Mouse (Mus musculus) CD4-positive, CD25-positive, alpha-beta regulatory T cell, adult 4 months (primary cell): ENCODE data around the gene 1700037H04Rik. TPM values are rescaled to one million over a fixed set of nuclear protein-coding genes. Genes with fewer than 3 reads are reported as not detected.
A peak's percentile ranks its signal among the peaks of the same experiment; 100 is the strongest.

ENCODE experiments used
- ATAC-seq: one replicate; pipeline ENCODE4 v1.8.0; 2017
- polyA plus RNA-seq, 2 experiments: library from polyadenylated mRNA; unstranded; fragments of 100-300 nt; shearing (Covaris generic); gene quantifications; one replicate each; pipeline ENCODE4 v1.2.1; 2017

1700037H04Rik gene
- 10 to 100 TPM; 37.5 to 50.3 TPM for polyA plus RNA-seq

DNA sequence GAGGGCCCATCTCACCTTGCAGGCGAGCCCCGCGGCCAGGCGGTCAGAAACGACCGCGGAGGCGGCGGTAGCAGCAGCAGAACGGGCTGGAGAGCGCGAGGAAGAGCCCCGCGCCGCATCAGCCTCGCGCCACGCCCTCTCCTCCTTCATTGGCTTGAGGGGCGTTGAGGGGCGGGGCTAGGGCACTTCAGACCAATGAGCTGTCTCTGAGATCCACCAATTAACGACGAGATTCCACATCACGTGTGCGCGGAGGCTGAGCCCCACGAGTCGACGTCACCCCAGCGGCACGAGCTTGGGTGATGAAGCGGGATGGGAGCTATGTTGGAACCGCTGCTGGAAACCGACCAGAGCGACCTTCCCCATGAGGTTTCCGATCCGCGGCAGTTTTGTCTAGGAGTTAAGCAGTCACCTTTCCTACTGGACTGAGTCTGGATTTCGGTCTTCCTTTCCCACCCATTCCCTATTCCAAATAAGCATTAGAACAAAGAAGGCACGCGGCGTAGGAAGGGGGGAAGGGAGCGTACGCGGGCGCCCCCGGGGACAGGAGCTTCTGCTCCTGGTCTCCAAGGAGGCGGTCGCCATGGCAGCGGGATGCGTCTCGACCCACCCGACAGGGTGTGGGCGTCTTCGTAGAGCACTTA is at the start of gene 1700037H04Rik:
TSS of gene 1700037H04Rik (minus strand) at position 144 of the 644 bp plus-strand sequence.
- peak; percentile 98 for ATAC-seq

DNA sequence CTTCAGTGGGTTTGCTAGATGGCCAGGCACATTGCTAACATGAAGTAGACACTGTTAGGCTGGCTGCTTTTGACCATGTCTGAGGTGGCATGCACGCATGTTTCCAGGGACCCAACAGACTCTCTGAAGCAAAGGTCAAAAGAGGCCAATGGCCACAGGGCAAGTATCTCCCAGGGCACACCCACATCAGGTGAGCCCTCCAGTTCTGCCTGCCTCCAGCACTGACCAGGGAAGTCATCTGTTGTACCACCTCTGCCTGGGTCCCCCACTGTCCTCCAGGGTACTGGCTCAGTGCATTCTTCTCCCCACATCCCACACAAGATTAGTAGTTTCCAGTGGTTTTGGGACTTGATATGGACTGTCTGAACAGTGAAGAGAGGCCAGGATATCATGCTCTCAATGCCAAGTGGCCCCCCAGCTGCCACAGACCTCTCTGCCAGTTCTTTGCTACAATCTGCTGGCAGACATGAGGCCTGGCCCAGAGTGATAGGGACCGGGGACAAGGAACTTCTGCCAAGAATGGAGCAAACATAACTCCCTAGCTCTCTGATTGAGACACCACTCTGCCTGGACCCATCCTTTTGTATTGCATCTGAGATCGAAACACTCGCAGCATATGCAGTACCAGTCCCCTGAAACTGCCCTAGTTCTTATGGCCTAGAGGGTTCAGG is 49.4 kb upstream of the 1700037H04Rik start:
- ATAC-seq, result no peak

DNA sequence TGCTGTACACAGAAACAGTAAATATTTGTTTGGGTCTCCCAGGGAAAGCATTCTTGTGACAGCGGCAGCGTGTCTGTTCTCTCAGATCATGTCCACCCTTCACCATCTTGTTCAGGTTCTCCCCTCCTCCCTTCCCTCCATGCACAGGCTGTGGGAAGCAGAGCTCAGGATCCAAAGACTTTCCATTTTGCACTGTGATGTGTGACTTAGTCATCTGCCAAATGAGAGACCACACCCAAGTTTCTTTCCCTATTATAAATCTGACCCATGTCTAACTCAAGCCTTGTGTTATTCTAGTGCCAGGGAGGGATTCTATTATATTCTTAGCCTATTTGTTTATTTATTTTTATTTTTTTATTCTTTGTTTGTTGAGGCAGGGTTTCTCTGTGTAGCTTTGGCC is 48.5 kb upstream of the 1700037H04Rik start:
- ATAC-seq, result no peak

DNA sequence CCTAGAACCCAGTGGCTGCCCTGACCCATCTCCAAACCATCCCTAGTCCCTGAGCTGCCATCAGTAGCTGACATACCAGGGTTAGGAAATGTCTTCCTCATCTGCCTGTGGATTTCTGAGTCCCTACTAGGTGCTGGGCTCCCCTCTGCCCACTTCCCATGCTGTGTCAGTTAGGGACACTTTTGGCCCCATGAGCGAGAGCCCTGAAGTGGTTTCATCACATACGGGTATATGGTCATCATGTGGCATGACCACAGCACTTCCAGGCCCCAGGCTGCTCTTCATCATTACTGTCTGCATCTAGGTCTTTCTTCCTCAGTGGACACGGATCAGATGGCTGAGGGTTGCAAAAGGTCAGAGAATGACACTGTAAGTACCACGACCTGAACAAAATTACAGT is 46.9 kb upstream of the 1700037H04Rik start, which contains the start of gene Ap5s1:
TSS of gene Ap5s1 (plus strand) at position 301 of the 400 bp plus-strand sequence.
- ATAC-seq, result no peak

DNA sequence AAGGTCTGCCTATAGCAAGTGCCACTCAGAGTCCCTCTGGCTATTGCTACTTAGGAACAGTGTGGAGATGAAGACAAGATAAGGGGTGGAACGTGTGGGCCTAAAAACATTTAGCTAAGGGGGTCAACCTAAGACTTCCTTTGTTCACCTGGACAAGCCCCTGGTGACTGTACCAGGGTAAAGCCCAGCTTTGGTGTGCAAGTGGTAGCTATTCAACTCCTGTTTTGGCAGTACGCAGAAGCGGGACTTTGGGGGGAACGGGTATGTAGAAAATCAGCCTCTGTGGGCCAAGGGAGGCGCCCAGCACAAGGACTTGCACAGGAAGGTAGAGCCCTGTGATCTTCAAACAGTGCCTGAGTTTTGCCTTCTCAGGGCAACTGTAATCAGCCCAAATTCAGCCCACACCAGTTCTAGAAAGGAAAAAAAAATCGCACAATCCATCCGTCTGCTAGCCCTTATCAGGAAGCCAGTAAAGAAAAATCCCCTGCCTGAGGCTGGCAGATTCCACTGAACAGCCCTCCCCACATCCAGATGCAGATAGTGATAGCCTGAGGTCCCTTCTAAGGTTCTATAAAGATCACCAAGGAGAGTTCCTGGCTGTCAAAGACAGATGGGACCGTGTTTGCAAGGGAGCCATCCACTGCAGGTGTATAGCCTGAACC is 45.8 kb upstream of the 1700037H04Rik start:
- ATAC-seq, result no peak

DNA sequence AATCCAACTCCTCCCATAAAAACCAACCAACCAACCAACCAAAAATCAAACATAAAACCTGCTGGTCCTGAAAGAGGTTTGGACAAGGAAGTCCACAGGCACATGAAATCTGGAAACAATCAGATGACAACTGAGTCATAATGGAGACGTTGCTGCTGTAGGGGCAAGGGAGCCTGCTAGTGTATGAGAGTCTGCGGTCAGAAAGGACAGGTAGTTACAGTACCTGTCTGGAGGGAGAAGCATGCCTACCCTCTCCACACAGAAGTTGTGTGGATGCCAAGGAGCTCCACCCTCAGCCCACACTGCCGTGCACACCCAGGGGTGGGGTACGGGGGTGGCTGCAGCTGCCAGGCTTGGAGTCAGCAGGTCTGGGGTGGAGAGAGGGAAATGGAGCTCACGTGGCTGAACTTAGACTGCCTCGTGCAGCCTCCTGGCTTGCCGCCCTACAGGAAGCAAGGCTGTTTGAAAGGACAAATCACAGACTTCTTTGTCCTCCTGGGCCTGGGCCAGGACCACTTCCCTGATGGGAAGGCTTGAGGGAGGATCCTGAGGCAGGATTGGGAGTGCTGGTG is 44.6 kb upstream of the 1700037H04Rik start:
- ATAC-seq, result peak; percentile 39

DNA sequence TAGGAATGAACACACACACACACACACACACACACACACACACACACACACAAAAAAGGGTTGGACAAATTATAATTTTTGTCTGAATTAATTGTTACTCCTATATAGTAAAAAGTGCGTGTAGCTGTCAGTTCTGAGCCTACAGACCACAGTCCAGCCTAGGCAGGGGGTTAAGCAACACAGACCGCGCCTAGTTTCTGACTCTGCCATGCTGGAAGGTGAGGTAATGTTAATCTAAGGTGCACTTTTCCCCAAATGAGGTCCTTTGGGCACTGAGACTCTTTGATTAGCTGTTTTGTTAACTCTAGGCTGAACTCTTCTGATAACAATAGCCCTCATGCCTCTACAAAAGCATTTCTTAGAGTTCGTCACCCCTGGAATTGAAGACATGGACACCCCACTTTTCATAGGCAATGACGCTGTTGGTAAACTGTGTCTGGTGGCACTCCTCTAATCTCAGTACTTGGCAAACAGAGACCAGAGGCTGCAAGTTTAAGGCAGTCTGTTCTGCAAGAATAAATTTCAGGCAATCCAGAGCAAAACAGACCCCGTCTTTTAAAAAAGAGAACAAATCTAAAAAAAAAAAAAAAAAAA is 44.0 kb upstream of the 1700037H04Rik start:
- ATAC-seq, result no peak

DNA sequence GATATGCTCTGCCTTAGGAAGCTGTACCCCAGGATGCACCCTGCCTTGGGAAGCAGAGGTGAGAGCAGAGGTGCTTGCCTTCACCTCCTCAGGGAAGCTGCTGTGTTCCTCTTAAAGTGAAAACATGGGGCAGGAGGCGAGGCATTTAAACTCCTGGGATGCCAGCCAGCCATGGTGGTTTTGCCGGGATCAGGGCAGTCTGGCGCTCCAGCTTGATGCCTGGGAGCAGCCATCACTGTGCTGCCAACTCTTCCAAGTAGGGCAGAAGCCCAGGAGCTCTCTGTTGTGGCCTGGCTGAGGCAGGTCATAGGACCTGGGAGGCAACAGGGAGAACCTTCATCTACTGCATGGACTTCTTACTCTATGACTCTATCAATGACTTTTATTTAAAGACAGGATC is 41.4 kb upstream of the 1700037H04Rik start:
- ATAC-seq, result no peak

DNA sequence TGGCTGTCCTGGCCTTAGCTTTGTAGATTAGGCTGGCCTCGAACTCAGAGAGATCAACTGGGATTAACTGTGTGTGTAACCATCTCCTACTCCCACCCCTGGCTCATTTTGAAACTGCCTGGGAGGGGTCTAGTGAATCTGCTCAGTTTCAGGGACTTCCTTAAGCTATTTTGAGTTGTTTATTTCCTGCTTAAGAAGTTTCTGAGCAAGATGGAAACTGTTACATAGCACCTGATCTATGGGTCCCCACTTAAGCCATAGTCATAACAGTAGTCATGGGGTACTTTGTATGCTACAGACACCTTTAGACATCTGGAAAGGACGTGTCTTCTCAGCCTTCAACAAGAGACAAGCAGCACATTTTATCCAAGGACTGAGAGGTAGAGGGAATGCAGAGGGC is 40.8 kb upstream of the 1700037H04Rik start:
- ATAC-seq, result no peak

DNA sequence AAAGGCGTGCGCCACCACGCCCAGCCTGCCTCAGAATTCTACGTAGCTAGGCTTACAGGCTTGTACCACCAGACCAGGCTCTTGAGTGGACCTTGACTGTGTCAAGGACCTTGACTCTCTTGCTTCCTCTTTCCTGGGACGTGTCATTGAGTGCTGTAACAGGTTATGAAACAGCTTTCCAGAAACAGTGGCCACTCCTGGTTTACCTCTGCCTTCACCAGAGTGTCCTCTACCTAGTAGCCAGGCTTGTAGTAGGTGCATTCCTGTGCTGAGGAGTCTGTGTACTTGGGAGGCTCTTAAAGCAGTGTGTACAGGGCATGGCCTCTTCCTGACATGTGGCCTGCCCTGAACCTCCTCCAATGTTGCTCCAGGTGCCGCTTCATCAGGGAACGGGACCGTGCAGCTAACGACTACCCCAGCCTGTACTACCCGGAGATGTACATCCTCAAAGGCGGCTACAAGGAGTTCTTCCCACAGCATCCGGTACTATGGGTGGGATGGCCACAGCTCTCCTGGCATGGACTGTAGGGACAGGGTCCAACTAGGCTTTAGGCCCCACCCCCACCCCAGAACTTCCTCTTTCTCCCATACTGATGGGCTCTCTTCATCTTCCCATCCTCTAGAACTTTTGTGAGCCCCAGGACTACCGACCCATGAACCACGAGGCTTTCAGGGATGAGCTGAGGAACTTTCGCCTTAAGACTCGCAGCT is 36.9 kb upstream of the 1700037H04Rik start:
- ATAC-seq, result no peak

DNA sequence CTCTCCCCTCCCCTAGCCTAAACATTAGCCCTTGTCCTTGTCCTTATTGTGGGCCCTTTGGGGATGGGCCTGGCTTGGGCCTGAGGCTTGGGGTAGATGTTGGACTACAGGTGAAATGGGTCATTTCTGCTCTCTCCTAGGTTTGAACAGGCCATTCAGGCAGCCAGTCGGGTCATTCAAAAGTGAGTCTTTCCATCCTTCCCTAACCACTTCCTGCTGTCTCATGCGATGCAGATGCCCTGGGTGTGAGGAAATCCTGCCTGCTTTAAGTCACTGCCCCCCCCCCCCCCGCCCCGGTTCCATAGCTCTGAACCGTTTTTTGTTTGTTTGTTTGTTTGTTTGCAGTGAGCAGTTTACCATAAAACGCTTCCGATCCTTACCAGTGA is 31.1 kb upstream of the 1700037H04Rik start:
- peak; percentile 30 for ATAC-seq

DNA sequence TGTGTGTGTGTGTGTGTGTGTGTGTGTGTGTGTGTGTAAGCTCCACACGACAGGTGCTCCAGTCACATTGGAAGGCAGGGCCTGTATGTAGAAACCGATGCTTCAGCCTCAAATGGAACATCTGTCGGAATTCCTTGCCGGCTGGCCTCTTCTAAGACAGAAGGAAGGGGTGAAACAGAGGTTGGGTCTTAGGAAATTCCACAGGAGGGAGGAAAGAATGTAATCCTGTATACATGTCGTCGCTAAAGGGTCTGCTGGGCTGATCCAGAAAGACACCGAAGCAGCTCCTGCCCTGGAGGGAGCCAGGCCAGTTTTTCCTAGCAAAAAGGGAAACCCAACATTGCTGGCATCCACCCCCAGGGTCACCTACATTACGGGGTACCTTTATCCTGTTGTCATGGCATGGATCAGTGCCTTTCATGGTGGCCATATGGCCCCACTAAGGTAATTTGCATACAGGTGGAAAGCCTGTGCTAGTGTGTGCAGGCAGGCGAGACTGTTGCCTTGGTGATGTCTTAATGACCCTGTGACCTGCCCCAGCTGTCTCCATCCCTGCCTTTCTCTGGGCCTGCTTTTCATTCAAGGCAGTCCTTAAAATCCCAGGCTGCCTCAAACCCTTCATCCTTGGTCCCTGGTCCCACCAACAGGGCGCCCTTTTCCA is 30.6 kb upstream of the 1700037H04Rik start:
- peak; percentile 6 for ATAC-seq

DNA sequence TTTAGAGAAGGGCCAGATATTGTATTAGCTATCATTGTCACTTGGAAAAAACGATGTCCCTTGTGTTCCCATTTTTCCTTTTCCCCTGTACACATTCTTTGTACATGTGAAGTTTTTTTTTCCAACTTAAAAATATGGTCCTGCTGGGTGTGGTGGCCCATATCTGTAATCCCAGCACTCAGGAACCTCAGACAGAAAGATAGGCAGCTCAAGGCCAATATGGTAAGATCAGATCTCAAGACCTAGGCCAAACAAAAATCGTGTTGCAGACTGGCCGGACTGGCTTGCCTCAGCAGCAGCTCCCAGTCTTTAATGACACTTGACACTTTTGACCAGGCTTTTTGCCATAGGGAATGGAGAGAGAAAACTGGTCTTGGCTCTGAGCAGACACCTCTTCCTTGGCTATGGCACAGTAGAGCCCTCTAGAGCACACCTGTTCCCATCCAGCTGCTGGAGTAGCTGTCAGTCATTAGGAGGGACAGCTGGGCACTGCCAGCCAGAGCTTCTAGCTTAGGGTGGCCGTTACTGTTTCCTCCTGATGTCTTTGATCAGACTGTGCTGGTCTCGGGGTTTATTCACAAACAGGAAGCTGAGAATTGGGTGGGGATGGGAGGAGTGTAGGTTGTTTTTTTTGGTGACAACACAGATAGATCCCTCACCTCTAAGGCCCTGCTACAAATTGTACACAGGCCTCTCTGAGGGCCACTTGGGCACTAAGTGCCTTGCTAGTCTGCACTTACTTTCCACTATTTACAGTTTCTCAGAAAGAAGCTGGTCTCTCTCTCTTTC is 29.8 kb upstream of the 1700037H04Rik start:
- ATAC-seq, result peak; percentile 54

DNA sequence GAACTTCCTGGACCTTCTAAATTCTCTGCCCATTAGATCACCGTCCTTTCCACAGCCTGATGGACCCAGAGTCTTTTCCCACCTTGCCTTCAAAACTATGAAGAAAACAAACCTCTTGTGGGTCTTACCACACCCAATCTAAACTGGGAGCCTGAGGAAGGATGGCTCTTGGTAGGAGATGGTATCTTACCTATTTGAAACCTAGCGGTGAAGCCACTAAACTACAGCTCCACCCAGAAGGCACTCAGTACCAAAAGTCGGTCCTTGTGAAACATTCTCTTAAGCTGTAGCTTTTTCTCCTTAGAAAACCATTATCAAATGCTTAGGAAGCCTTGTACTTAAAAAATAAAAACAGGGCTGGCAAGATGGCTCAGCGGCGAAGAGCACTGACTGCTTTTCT is 28.4 kb upstream of the 1700037H04Rik start:
- ATAC-seq, result peak; percentile 31

DNA sequence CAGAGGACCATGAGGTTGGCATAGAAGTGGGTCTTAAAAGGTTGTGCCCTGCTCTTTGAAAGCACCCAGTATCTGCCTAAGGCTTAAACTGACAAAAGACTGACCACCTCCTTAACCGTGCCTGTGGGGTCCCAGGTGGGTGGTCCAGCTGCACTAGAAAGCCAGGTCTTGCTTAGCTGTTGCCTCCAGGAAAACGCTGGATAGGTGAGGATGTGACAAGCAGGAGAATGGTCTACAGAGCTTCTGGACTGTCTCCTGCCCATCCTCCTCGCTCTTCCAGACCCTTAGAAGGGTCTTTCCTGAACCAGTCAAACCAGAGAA is 27.7 kb upstream of the 1700037H04Rik start:
- ATAC-seq, result no peak

DNA sequence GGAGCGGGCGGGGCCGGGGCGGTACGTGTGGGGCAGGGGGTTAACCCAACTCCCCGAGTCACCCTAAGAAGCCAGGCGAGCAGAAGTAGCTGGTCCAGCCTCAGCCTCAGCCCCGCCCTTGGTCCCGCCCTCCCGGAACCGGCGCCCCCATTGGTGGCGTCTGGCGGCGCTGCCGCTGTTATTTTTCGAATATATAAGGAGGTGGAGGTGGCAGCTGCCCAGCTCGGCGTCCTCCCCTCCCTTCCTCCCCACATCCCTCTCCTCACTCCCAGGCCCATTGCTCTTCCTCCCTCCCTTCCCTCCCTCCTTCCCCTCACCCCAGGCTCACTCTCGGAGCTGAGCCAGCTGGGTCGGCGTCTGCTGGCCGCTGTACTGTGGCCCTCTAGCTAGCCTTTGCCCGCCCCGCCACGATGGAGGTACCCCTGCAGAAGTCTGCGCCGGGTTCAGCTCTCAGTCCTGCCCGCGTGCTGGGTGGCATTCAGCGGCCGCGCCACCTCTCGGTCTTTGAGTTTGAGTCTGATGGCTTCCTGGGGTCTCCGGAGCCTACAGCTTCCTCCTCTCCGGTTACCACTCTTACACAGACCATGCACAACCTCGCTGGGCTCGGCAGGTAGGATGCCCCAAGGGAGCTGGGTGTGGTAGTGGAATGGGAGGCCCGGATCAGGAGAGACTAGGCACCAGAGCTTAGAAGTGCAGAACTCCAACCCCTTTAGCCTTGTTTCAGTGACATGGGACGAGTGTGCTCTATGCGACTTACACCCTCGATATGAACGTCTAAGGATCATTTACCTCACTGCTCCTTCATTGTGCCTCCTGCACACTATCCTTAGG is 27.1 kb upstream of the 1700037H04Rik start, which contains the start of the genes Cdc25b and Spef1:
TSS of gene Cdc25b (plus strand) at position 179 of the 831 bp plus-strand sequence.
TSS of gene Spef1 (minus strand) at position 512 of the 831 bp plus-strand sequence.
- ATAC-seq, result peak; percentile 72

DNA sequence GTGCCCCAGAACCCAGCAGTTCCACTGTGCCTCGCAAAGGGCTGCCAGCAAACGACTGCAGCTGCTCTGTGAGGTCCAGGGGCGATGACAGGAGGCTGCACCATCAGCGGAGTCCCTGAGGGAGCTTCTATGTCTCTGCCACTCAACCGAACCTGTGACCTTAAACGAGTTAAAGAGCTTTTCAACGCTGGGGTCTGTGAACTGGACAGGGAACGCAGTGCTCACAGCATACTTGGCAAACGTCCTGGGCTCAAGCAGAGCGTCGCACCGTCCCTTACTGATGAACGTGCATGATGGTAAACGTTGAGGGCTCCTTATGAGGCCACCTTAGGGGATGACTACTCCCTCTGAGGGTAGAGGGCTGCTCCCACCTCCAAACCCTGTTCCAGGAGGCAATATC is 26.5 kb upstream of the 1700037H04Rik start:
- no peak for ATAC-seq

DNA sequence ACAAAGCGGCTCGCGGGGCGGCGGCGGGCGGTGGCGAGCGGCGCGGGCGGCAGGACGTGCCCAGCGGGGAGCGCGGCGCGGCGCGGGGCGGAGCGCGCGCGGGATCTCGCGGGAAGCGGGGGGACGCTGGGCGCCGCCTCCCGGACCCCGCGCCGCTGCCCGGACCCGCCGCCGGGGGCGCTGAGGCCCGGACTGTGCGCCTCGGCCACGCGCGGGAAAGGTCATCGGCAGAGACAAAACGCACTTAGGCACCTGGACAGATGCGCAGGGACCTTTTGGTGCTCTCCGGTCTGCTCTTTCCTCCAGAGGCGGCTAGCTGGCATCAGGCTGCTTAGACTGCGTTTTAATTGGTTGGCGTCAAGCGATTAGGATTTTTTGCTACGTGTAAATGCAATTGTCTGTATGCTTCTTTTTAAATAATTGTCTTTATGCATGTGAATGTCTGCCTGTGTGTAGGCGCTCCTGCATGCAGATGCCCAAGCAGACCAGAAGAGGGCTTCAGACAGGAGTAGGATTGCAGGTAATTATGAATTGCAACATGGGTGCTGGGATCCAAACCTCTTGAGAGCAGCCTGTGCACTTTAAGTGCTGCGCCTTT is 20.2 kb upstream of the 1700037H04Rik start, which contains the start of gene Cenpb:
TSS of gene Cenpb (minus strand) at position 78 of the 598 bp plus-strand sequence.
- peak; percentile 81 for ATAC-seq

DNA sequence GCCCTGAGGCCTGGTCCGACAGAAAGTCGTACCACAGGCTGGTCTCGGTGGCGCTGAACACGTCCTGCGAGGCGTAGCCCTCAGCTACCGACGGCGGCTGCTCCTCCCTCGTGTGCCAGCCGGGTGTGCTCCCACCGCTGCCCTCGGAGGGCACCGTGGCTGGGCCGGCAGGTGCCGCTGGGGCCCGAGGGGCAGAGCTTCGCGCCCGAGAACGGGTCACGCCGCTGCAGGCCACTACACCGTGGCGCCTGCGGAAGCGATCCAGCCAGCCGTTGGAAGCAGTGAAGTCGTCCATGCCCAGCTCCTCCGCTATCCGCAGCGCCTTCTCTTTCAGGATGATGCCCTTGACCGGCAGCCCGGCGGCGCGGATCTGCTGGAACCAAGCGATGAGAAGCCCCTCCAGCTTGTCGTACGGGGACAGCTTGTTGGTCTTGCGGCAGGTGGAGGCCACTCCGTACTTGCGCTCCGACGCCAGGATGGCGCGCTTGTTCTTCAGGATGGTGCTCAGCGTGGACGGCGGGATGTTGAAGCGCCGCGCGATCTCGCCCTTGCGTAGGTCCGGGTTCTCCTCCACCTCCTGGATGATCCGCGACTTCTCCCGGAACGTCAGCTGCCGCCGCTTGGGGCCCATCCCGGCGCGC is 19.5 kb upstream of the 1700037H04Rik start:
- ATAC-seq, result peak; percentile 33
